Mouse (Mus musculus) hindbrain, embryonic 16.5 days (tissue): ENCODE measurements around the gene Mpl. TPM values are rescaled to one million over a fixed set of nuclear protein-coding genes. Genes with fewer than 3 reads are reported as not detected.

Experiments used
- ATAC-seq: fragments of 200-750 bp; cut with Nextera tagmentation; 2 replicates; pipeline ENCODE4 v1.8.0; 2017; ENCODE audit warnings: moderate TSS enrichment, moderate library complexity
- H3K27ac ChIP-seq: fragments of 300-500 bp; sonication (generic); 2 replicates; pipeline ENCODE4 v1.5.1; 2014; ENCODE audit warnings: low read depth, mild to moderate bottlenecking, control low read depth, low read length, moderate library complexity
- H3K27me3 ChIP-seq: fragments of 300-500 bp; sonication (generic); replicated peaks from 2 replicates; pipeline ENCODE4 v1.6.1; 2014; ENCODE audit warnings: low read length; ENCODE audit not compliant: control insufficient read depth, insufficient read depth
- H3K36me3 ChIP-seq: fragments of 300-500 bp; sonication (generic); 2 replicates; pipeline ENCODE4 v1.6.1; 2014; ENCODE audit warnings: mild to moderate bottlenecking, low read length, moderate library complexity, mixed read lengths; ENCODE audit not compliant: control insufficient read depth, insufficient read depth
- H3K4me1 ChIP-seq: fragments of 300-500 bp; sonication (generic); 2 replicates; pipeline ENCODE4 v1.6.1; 2014; ENCODE audit warnings: low read depth, low read length; ENCODE audit not compliant: control insufficient read depth, insufficient read depth
- H3K4me2 ChIP-seq: fragments of 300-500 bp; sonication (generic); 2 replicates; pipeline ENCODE4 v1.6.1; 2014; ENCODE audit warnings: mild to moderate bottlenecking, low read length, control low read depth, moderate library complexity
- H3K4me3 ChIP-seq: fragments of 300-500 bp; sonication (generic); 2 replicates; pipeline ENCODE4 v1.5.1; 2014; ENCODE audit warnings: mild to moderate bottlenecking, low read length, control low read depth, moderate library complexity
- H3K9ac ChIP-seq: fragments of 300-500 bp; sonication (generic); 2 replicates; pipeline ENCODE4 v1.6.1; 2014; ENCODE audit warnings: low read depth, mild to moderate bottlenecking, control low read depth, low read length, moderate library complexity
- H3K9me3 ChIP-seq: fragments of 300-500 bp; sonication (generic); 2 replicates; pipeline ENCODE4 v1.6.1; 2014; ENCODE audit warnings: mild to moderate bottlenecking, low read length, moderate library complexity; ENCODE audit not compliant: control insufficient read depth
- WGBS: fragments of 180-500 bp; shearing (Covaris S2); extraction: QIAGEN DNeasy Blood & Tissue Kit; methylation state at CpG from one replicate; pipeline ENCODE4 v1.1.7; 2014; 5-methylcytosine and 5-hydroxymethylcytosine counted together
- polyA plus RNA-seq: library from polyadenylated mRNA; unstranded; fragments of >200 nt; fragmentation: Nextera tagmentation; extraction: Ambion mirVana; gene quantifications from 2 replicates; pipeline ENCODE4 v1.2.1, GENCODE M21; 2015

Gene Mpl
- polyA plus RNA-seq, 1 experiment from 2014 or later = 0.31 TPM

- peaks cover 4% of the 10 kb centered on the region for H3K9me3 ChIP-seq
- H3K27ac ChIP-seq = no peak overlapping the region
- no peak overlapping the region for H3K4me2 ChIP-seq
- no peak overlapping the region for H3K4me3 ChIP-seq
- no peak for ATAC-seq
- 57% methylated on average over 11 of the region's 11 CpGs for WGBS
- H3K4me1 ChIP-seq = no peaks in the 10 kb centered on the region
- H3K27me3 ChIP-seq = no peaks in the 10 kb centered on the region
- H3K9ac ChIP-seq = no peak overlapping the region
- H3K36me3 ChIP-seq = no peaks in the 10 kb centered on the region
Observed at GRCm38 (mm10) chr4:118465697-118466163, 8.4 kb upstream of the Mpl start.

- no peak for ATAC-seq
- peaks cover 4% of the 10 kb centered on the region for H3K9me3 ChIP-seq
- H3K9ac ChIP-seq = no peak overlapping the region
- H3K36me3 ChIP-seq = no peaks in the 10 kb centered on the region
- 95% methylated on average over 3 of the region's 3 CpGs for WGBS
- no peak overlapping the region for H3K27ac ChIP-seq
- H3K27me3 ChIP-seq = no peaks in the 10 kb centered on the region
- H3K4me2 ChIP-seq = no peak overlapping the region
- no peak overlapping the region for H3K4me3 ChIP-seq
- H3K4me1 ChIP-seq = no peaks in the 10 kb centered on the region
Observed at GRCm38 (mm10) chr4:118464956-118465355, 7.6 kb upstream of the Mpl start.

GRCm38 (mm10) chr4:118446415-118447153 lies 10.7 kb downstream of the Mpl start:
- H3K27me3 ChIP-seq = no peaks in the 10 kb centered on the region
- 19% methylated on average over 24 of the region's 24 CpGs for WGBS
- peak; percentile 68 for ATAC-seq
- H3K36me3 ChIP-seq = no peaks in the 10 kb centered on the region
- peaks cover 10% of the 10 kb centered on the region for H3K4me1 ChIP-seq
- H3K27ac ChIP-seq = 0 out of 2 replicates have a peak overlapping the region, but pooled peaks have one; percentile 13
- H3K9me3 ChIP-seq = no peaks in the 10 kb centered on the region
- H3K4me3 ChIP-seq = peak overlapping the region; percentile 49
- peak overlapping the region; percentile 66 for H3K9ac ChIP-seq
- peak overlapping the region; percentile 94 for H3K4me2 ChIP-seq

GRCm38 (mm10) chr4:118445781-118446414 lies 11.4 kb downstream of the Mpl start:
- Histone ChIP-seq H3K9me3 (no peaks in the 10 kb centered on the region), H3K4me3 (peak overlapping the region; percentile 49), H3K27ac (0 out of 2 replicates have a peak overlapping the region, but pooled peaks have one; percentile 13), H3K27me3 (no peaks in the 10 kb centered on the region), H3K36me3 (no peaks in the 10 kb centered on the region), H3K4me1 (peaks cover 10% of the 10 kb centered on the region), H3K9ac (peak overlapping the region; percentile 66), H3K4me2 (peak overlapping the region; percentile 94)
- ATAC-seq = peak; percentile 84
- 21% methylated on average over 18 of the region's 18 CpGs for WGBS

GRCm38 (mm10) chr4:118445088-118445487 lies 12.2 kb downstream of the Mpl start:
- H3K36me3 ChIP-seq = no peaks in the 10 kb centered on the region
- no peak overlapping the region for H3K27ac ChIP-seq
- H3K9ac ChIP-seq = no peak overlapping the region
- no peaks in the 10 kb centered on the region for H3K9me3 ChIP-seq
- 87% methylated on average over 10 of the region's 10 CpGs for WGBS
- ATAC-seq = no peak
- no peak overlapping the region for H3K4me3 ChIP-seq
- H3K4me1 ChIP-seq = peaks cover 10% of the 10 kb centered on the region
- no peaks in the 10 kb centered on the region for H3K27me3 ChIP-seq
- H3K4me2 ChIP-seq = no peak overlapping the region

- Histone ChIP-seq H3K27me3 (no peaks in the 10 kb centered on the region), H3K4me2 (peak overlapping the region; percentile 84), H3K4me3 (peak overlapping the region; percentile 48), H3K36me3 (no peaks in the 10 kb centered on the region), H3K9me3 (no peaks in the 10 kb centered on the region), H3K9ac (peak overlapping the region; percentile 58), H3K4me1 (peaks cover 11% of the 10 kb centered on the region), H3K27ac (peak overlapping the region; percentile 84)
- ATAC-seq = peak; percentile 30
- WGBS = 10% methylated on average over 12 of the region's 12 CpGs
Observed at GRCm38 (mm10) chr4:118437829-118438253, 19.5 kb downstream of the Mpl start.

- Histone ChIP-seq H3K9ac (peak within 1 kb of the TSS; percentile 60), H3K4me2 (peak within 1 kb of the TSS; percentile 84), H3K4me3 (peak within 1 kb of the TSS; percentile 48), H3K36me3 (peaks cover 5% of the 10 kb centered on the region; the same call in 1 of the 2 replicates), H3K4me1 (peaks cover 11% of the 10 kb centered on the region), H3K27ac (peak within 1 kb of the TSS; percentile 84), H3K27me3 (no peaks in the 10 kb centered on the region), H3K9me3 (no peaks in the 10 kb centered on the region)
- peak; percentile 97 for ATAC-seq
- WGBS = under 1% methylated on average over 59 of the region's 67 CpGs
Observed at GRCm38 (mm10) chr4:118436820-118437603, 20.3 kb downstream of the Mpl start, which contains the start of gene Cdc20. Cdc20 (minus strand) TSS chr4:118437352.

GRCm38 (mm10) chr4:118432332-118432731 lies 25.0 kb downstream of the Mpl start:
- Histone ChIP-seq H3K4me3 (no peak overlapping the region), H3K4me1 (peaks cover 19% of the 10 kb centered on the region), H3K27ac (no peak overlapping the region), H3K9me3 (no peaks in the 10 kb centered on the region), H3K9ac (no peak overlapping the region), H3K36me3 (peaks cover 8% of the 10 kb centered on the region; the same call in 1 of the 2 replicates), H3K4me2 (no peak overlapping the region), H3K27me3 (no peaks in the 10 kb centered on the region)
- no peak for ATAC-seq
- WGBS = 52% methylated on average over 8 of the region's 8 CpGs
